Mouse (Mus musculus): ENCODE measurements around the gene Zbtb16.
A peak's percentile ranks its signal among the peaks of the same experiment; 100 is the strongest.

The Zbtb16 gene

GRCm38 (mm10) chr9:48712985-48713765 lies 122.8 kb downstream of the Zbtb16 start:
- no peak for DNase-seq (ENCODE audit: inconsistent age in 2 of 2, low spot score in 1 of 2)

GRCm38 (mm10) chr9:48711826-48712225 lies 124.2 kb downstream of the Zbtb16 start:
- no peak for DNase-seq (ENCODE audit: inconsistent age in 2 of 2, low spot score in 1 of 2)

- DNase-seq (ENCODE audit: inconsistent age in 2 of 2, low spot score in 1 of 2) = no peak
Observed at GRCm38 (mm10) chr9:48711296-48711781, 124.7 kb downstream of the Zbtb16 start.

- no peak for DNase-seq (ENCODE audit: inconsistent age in 2 of 2, low spot score in 1 of 2)
Observed at GRCm38 (mm10) chr9:48710355-48711295, 125.4 kb downstream of the Zbtb16 start.

- peak; percentile 58 to 76 for DNase-seq (ENCODE audit: inconsistent age in 2 of 2, low spot score in 1 of 2)
Observed at GRCm38 (mm10) chr9:48707824-48708229, 128.2 kb downstream of the Zbtb16 start.

GRCm38 (mm10) chr9:48707134-48707823 lies 128.7 kb downstream of the Zbtb16 start:
- peak; percentile 63 to 80 for DNase-seq (ENCODE audit: inconsistent age in 2 of 2, low spot score in 1 of 2)

- peak in 1 of 2 experiments; percentile 71 for DNase-seq (ENCODE audit: inconsistent age in 2 of 2, low spot score in 1 of 2)
Observed at GRCm38 (mm10) chr9:48701296-48701695, 134.7 kb downstream of the Zbtb16 start.

- peak; percentile 44 to 85 for DNase-seq (ENCODE audit: inconsistent age in 2 of 2, low spot score in 1 of 2)
Observed at GRCm38 (mm10) chr9:48700871-48701270, 135.2 kb downstream of the Zbtb16 start.

GRCm38 (mm10) chr9:48697470-48697815 lies 138.6 kb downstream of the Zbtb16 start:
- DNase-seq (ENCODE audit: inconsistent age in 2 of 2, low spot score in 1 of 2) = no peak

- DNase-seq (ENCODE audit: inconsistent age in 2 of 2, low spot score in 1 of 2) = no peak
Observed at GRCm38 (mm10) chr9:48696731-48697469, 139.1 kb downstream of the Zbtb16 start.

- DNase-seq (ENCODE audit: inconsistent age in 2 of 2, low spot score in 1 of 2) = no peak
Observed at GRCm38 (mm10) chr9:48696330-48696729, 139.7 kb downstream of the Zbtb16 start.

- no peak for DNase-seq (ENCODE audit: inconsistent age in 2 of 2, low spot score in 1 of 2)
Observed at GRCm38 (mm10) chr9:48695796-48696195, 140.2 kb downstream of the Zbtb16 start.

GRCm38 (mm10) chr9:48694616-48695061 lies 141.4 kb downstream of the Zbtb16 start:
- DNase-seq (ENCODE audit: inconsistent age in 2 of 2, low spot score in 1 of 2) = no peak

- no peak for DNase-seq (ENCODE audit: inconsistent age in 2 of 2, low spot score in 1 of 2)
Observed at GRCm38 (mm10) chr9:48693696-48694095, 142.3 kb downstream of the Zbtb16 start.

- DNase-seq (ENCODE audit: inconsistent age in 2 of 2, low spot score in 1 of 2) = no peak
Observed at GRCm38 (mm10) chr9:48689718-48689980, 146.4 kb downstream of the Zbtb16 start.

- DNase-seq (ENCODE audit: inconsistent age in 2 of 2, low spot score in 1 of 2) = no peak
Observed at GRCm38 (mm10) chr9:48688859-48689717, 146.9 kb downstream of the Zbtb16 start.

GRCm38 (mm10) chr9:48687891-48688290 lies 148.1 kb downstream of the Zbtb16 start:
- DNase-seq (ENCODE audit: inconsistent age in 2 of 2, low spot score in 1 of 2) = no peak

GRCm38 (mm10) chr9:48685721-48686120 lies 150.3 kb downstream of the Zbtb16 start:
- DNase-seq (ENCODE audit: inconsistent age in 2 of 2, low spot score in 1 of 2) = peak; percentile 76 to 87

GRCm38 (mm10) chr9:48684144-48684543 lies 151.9 kb downstream of the Zbtb16 start:
- DNase-seq (ENCODE audit: inconsistent age in 2 of 2, low spot score in 1 of 2) = no peak

- DNase-seq (ENCODE audit: inconsistent age in 2 of 2, low spot score in 1 of 2) = no peak
Observed at GRCm38 (mm10) chr9:48681193-48681592, 154.8 kb downstream of the Zbtb16 start.
